In genomic region chr14:14067648-14068472, GRCm38 (mm10) we compare ENCODE assay signal across 8 mouse cellular contexts. TPM values are rescaled to one million over a fixed set of nuclear protein-coding genes. Genes with fewer than 3 reads are reported as not detected.
A peak's percentile ranks its signal among the peaks of the same experiment; 100 is the strongest.
DNase-seq lines count a peak whose midpoint lies in the region; ATAC-seq lines count a peak whose summit lies in the region.

No protein-coding gene starts in this region.

- intact Hi-C loops in gastrocnemius, postnatal 36 days (cut with DNase I), result no loop called here

- peak overlapping the region; percentile 90 for H3K27ac ChIP-seq in intestine, embryonic 15.5 days
- peak overlapping the region; percentile 71 for H3K27ac ChIP-seq in liver, embryonic 15.5 days (replicated peaks)
- H3K27ac ChIP-seq in neural tube, embryonic 12.5 days, result peak overlapping the region; percentile 26; the same call in 1 of the 2 replicates

- H3K9ac ChIP-seq in intestine, embryonic 15.5 days, result no peak overlapping the region
- H3K9ac ChIP-seq in liver, embryonic 15.5 days, result 0 out of 2 replicates have a peak overlapping the region, but pooled peaks have one; percentile 3
- no peak overlapping the region for H3K9ac ChIP-seq in neural tube, embryonic 12.5 days

- no peaks in the 10 kb centered on the region for H3K27me3 ChIP-seq in intestine, embryonic 15.5 days (replicated peaks)
- H3K27me3 ChIP-seq in liver, embryonic 15.5 days, result no peaks in the 10 kb centered on the region
- no peaks in the 10 kb centered on the region for H3K27me3 ChIP-seq in neural tube, embryonic 12.5 days (replicated peaks)

- H3K4me2 ChIP-seq in intestine, embryonic 15.5 days (replicated peaks), result peak overlapping the region; percentile 53
- peak overlapping the region; percentile 52 for H3K4me2 ChIP-seq in liver, embryonic 15.5 days
- peak overlapping the region; percentile 22; the same call in 1 of the 2 replicates for H3K4me2 ChIP-seq in neural tube, embryonic 12.5 days (replicated peaks)

- no peak overlapping the region; the same call in 1 of the 2 replicates for H3K4me3 ChIP-seq in intestine, embryonic 15.5 days (replicated peaks)
- H3K4me3 ChIP-seq in liver, embryonic 15.5 days (replicated peaks), result peak overlapping the region; percentile 15
- no peak overlapping the region for H3K4me3 ChIP-seq in neural tube, embryonic 12.5 days

- H3K36me3 ChIP-seq in intestine, embryonic 15.5 days, result no peaks in the 10 kb centered on the region
- H3K36me3 ChIP-seq in liver, embryonic 15.5 days (replicated peaks), result no peaks in the 10 kb centered on the region
- no peaks in the 10 kb centered on the region for H3K36me3 ChIP-seq in neural tube, embryonic 12.5 days

- 7% methylated on average over 10 of the region's 10 CpGs for WGBS in intestine, embryonic 15.5 days
- 9% methylated on average over 10 of the region's 10 CpGs for WGBS in liver, embryonic 15.5 days (ENCODE audit: insufficient replicate concordance)
- 23% methylated on average over 10 of the region's 10 CpGs for WGBS in neural tube, embryonic 12.5 days

- H3K9me3 ChIP-seq in intestine, embryonic 15.5 days, result no peaks in the 10 kb centered on the region
- no peaks in the 10 kb centered on the region for H3K9me3 ChIP-seq in liver, embryonic 15.5 days (replicated peaks)
- no peaks in the 10 kb centered on the region for H3K9me3 ChIP-seq in neural tube, embryonic 12.5 days

- ATAC-seq in common myeloid progenitor, adult 5-6 weeks (replicated peaks; ENCODE audit: low read depth, poor library complexity, severe bottlenecking), result peak; percentile 66
- peak; percentile 87 for ATAC-seq in intestine, embryonic 15.5 days
- ATAC-seq in liver, embryonic 15.5 days (ENCODE audit: insufficient read depth), result peak; percentile 65
- ATAC-seq in neural tube, embryonic 12.5 days (ENCODE audit: low FRiP score, low read depth), result no peak

- peak; percentile 25 for DNase-seq in urinary bladder, adult 2 months (ENCODE audit: low spot score)
- DNase-seq in urinary bladder, postnatal 4 days (ENCODE audit: low spot score in 2 of 2), result no peak
- DNase-seq in gastrocnemius, postnatal 36 days, result peak; percentile 6 to 29
- peak; percentile 51 to 56 for DNase-seq in thymus, postnatal 36 days

- peaks cover 14% of the 10 kb centered on the region for H3K4me1 ChIP-seq in intestine, embryonic 15.5 days (replicated peaks)
- H3K4me1 ChIP-seq in liver, embryonic 15.5 days (replicated peaks), result peaks cover 41% of the 10 kb centered on the region
- peaks cover 46% of the 10 kb centered on the region for H3K4me1 ChIP-seq in neural tube, embryonic 12.5 days

RNA-seq across cellular contexts. Expression of gene Psmd6, which starts 52.9 kb away (rescaled TPM):
- polyA plus RNA-seq in urinary bladder, adult 2 months (2012; rRNA removed), result 85.1 and 90.7 TPM in 2 replicates
- total RNA-seq in common myeloid progenitor, adult 5-6 weeks (2017), result 208 and 220 TPM in 2 replicates
- total RNA-seq in gastrocnemius, postnatal 36 days (2021), result 100 to 1,000 TPM; 136 to 144 TPM
- polyA plus RNA-seq in intestine, embryonic 15.5 days (2015; fragmentation: Nextera tagmentation; extraction: Ambion mirVana), result 211 and 224 TPM in 2 replicates
- 107 and 116 TPM in 2 replicates for polyA plus RNA-seq in liver, embryonic 15.5 days (2015; fragmentation: Nextera tagmentation; extraction: Ambion mirVana)
- 283 and 288 TPM in 2 replicates for polyA plus RNA-seq in neural tube, embryonic 12.5 days (2016; fragmentation: Nextera tagmentation; extraction: Ambion mirVana)

Comparison
In these comparisons a context has a peak if more than half of its experiments do, and no peak if none do; other contexts are left out.
1. DNase-seq: peak in urinary bladder, adult 2 months (single experiment), gastrocnemius, postnatal 36 days (2 of 2) and thymus, postnatal 36 days (2 of 2); none in urinary bladder, postnatal 4 days (0 of 2).
2. H3K27ac ChIP-seq: peak in every context shown above with its lines; median percentile 90 in intestine, embryonic 15.5 days; 71 in liver, embryonic 15.5 days; 26 in neural tube, embryonic 12.5 days.
3. Peak in every context shown above with its lines, with median percentiles within 50 percentile points of each other: H3K4me2 ChIP-seq.